Comparison of ENCODE assay signal across 11 mouse cellular contexts in genomic region chr6:115985622-115986021, GRCm38 (mm10). TPM values are rescaled to one million over a fixed set of nuclear protein-coding genes. Genes with fewer than 3 reads are reported as not detected.
DNase-seq lines count a peak whose midpoint lies in the region; ATAC-seq lines count a peak whose summit lies in the region.
"Had no signal": no experiment of that assay in that cellular context is flagged by ENCODE, and none has a peak within 500 bp of the region (broad histone marks: within the 10 kb centered on the region; RNA-seq: fewer than 3 reads in every experiment).

No protein-coding gene starts in this region.

- H3K9ac ChIP-seq in heart, embryonic 13.5 days = peak overlapping the region; percentile 86
- no peak overlapping the region for H3K9ac ChIP-seq in lung, embryonic 15.5 days
- H3K9ac ChIP-seq in embryonic facial prominence, embryonic 13.5 days = 0 out of 2 replicates have a peak overlapping the region, but pooled peaks have one; percentile 49
- no peak overlapping the region for H3K9ac ChIP-seq in stomach, embryonic 15.5 days
- no peak overlapping the region for H3K9ac ChIP-seq in hindbrain, embryonic 11.5 days (ENCODE audit: low read depth, low read length)
- H3K9ac ChIP-seq: limb, embryonic 12.5 days had no signal

- 0 out of 2 replicates have a peak, but pooled peaks cover 1% of the 10 kb centered on the region for H3K36me3 ChIP-seq in heart, embryonic 13.5 days
- no peaks in the 10 kb centered on the region for H3K36me3 ChIP-seq in lung, embryonic 15.5 days
- no peaks in the 10 kb centered on the region for H3K36me3 ChIP-seq in embryonic facial prominence, embryonic 13.5 days
- 0 out of 2 replicates have a peak, but pooled peaks cover 3% of the 10 kb centered on the region for H3K36me3 ChIP-seq in stomach, embryonic 15.5 days
- H3K36me3 ChIP-seq in hindbrain, embryonic 11.5 days (ENCODE audit: control insufficient read depth, insufficient read depth, low read length) = no peaks in the 10 kb centered on the region
- H3K36me3 ChIP-seq: limb, embryonic 12.5 days had no signal

- H3K27me3 ChIP-seq in heart, embryonic 13.5 days (replicated peaks) = peaks cover 4% of the 10 kb centered on the region; the same call in 1 of the 2 replicates
- H3K27me3 ChIP-seq in lung, embryonic 15.5 days = no peaks in the 10 kb centered on the region
- H3K27me3 ChIP-seq in embryonic facial prominence, embryonic 13.5 days = peaks cover 2% of the 10 kb centered on the region; the same call in 1 of the 2 replicates
- no peaks in the 10 kb centered on the region for H3K27me3 ChIP-seq in stomach, embryonic 15.5 days (replicated peaks)
- H3K27me3 ChIP-seq in hindbrain, embryonic 11.5 days (ENCODE audit: control insufficient read depth, insufficient read depth, low read length) = no peaks in the 10 kb centered on the region

- 0 out of 2 replicates have a peak overlapping the region, but pooled peaks have one; percentile 2 for H3K27ac ChIP-seq in heart, embryonic 13.5 days (replicated peaks)
- peak overlapping the region; percentile 94 for H3K27ac ChIP-seq in lung, embryonic 15.5 days
- peak overlapping the region; percentile 62 for H3K27ac ChIP-seq in embryonic facial prominence, embryonic 13.5 days
- H3K27ac ChIP-seq in stomach, embryonic 15.5 days = peak overlapping the region; percentile 48; the same call in 1 of the 2 replicates
- H3K27ac ChIP-seq in hindbrain, embryonic 11.5 days (ENCODE audit: low read depth, low read length) = no peak overlapping the region

- H3K4me2 ChIP-seq in heart, embryonic 13.5 days = peak overlapping the region; percentile 76
- peak overlapping the region; percentile 41 for H3K4me2 ChIP-seq in lung, embryonic 15.5 days
- H3K4me2 ChIP-seq in embryonic facial prominence, embryonic 13.5 days = peak overlapping the region; percentile 41
- peak overlapping the region; percentile 21 for H3K4me2 ChIP-seq in stomach, embryonic 15.5 days
- no peak overlapping the region for H3K4me2 ChIP-seq in hindbrain, embryonic 11.5 days (replicated peaks; ENCODE audit: low read depth, low read length)

- H3K4me1 ChIP-seq in heart, embryonic 13.5 days = peaks cover 80% of the 10 kb centered on the region
- peaks cover 83% of the 10 kb centered on the region for H3K4me1 ChIP-seq in lung, embryonic 15.5 days
- peaks cover 54% of the 10 kb centered on the region for H3K4me1 ChIP-seq in embryonic facial prominence, embryonic 13.5 days
- H3K4me1 ChIP-seq in stomach, embryonic 15.5 days = peaks cover 57% of the 10 kb centered on the region
- H3K4me1 ChIP-seq in hindbrain, embryonic 11.5 days (replicated peaks; ENCODE audit: control insufficient read depth, insufficient read depth, low read length) = peaks cover 5% of the 10 kb centered on the region; the same call in 1 of the 2 replicates

- ATAC-seq in heart, embryonic 13.5 days (ENCODE audit: extremely low read depth, insufficient number of reproducible peaks, low FRiP score, low TSS enrichment) = no peak
- ATAC-seq in lung, embryonic 15.5 days (ENCODE audit: borderline replicate concordance, extremely low read depth, low FRiP score, low TSS enrichment) = no peak
- no peak for ATAC-seq in embryonic facial prominence, embryonic 13.5 days (ENCODE audit: insufficient number of reproducible peaks, insufficient read depth, low FRiP score, low TSS enrichment, low read depth)
- ATAC-seq in stomach, embryonic 15.5 days (ENCODE audit: insufficient read depth, low FRiP score, low read depth) = no peak
- ATAC-seq in hindbrain, embryonic 11.5 days (ENCODE audit: low FRiP score) = no peak
- ATAC-seq: midbrain, embryonic 16.5 days had no signal

- no peak for DNase-seq in heart, adult 11 months
- DNase-seq in lung, postnatal 14 days = no peak
- DNase-seq in hindbrain, embryonic 11.5 days (ENCODE audit: low spot score) = no peak
- DNase-seq: gastrocnemius, postnatal 10 days; lung, postnatal 4 days had no signal

- 45% methylated on average over 9 of the region's 9 CpGs for WGBS in heart, embryonic 13.5 days
- 25% methylated on average over 9 of the region's 9 CpGs for WGBS in lung, embryonic 15.5 days
- 56% methylated on average over 9 of the region's 9 CpGs for WGBS in embryonic facial prominence, embryonic 13.5 days
- WGBS in stomach, embryonic 15.5 days = 42% methylated on average over 9 of the region's 9 CpGs
- WGBS in hindbrain, embryonic 11.5 days = 57% methylated on average over 9 of the region's 9 CpGs

- no peaks in the 10 kb centered on the region for H3K9me3 ChIP-seq in heart, embryonic 13.5 days
- H3K9me3 ChIP-seq in lung, embryonic 15.5 days = no peaks in the 10 kb centered on the region
- H3K9me3 ChIP-seq in embryonic facial prominence, embryonic 13.5 days = no peaks in the 10 kb centered on the region
- H3K9me3 ChIP-seq in stomach, embryonic 15.5 days = no peaks in the 10 kb centered on the region
- no peaks in the 10 kb centered on the region for H3K9me3 ChIP-seq in hindbrain, embryonic 11.5 days (ENCODE audit: control insufficient read depth, low read length)
- H3K9me3 ChIP-seq: limb, embryonic 12.5 days had no signal

- peak overlapping the region; percentile 67 for H3K4me3 ChIP-seq in heart, embryonic 13.5 days
- no peak overlapping the region; the same call in 1 of the 2 replicates for H3K4me3 ChIP-seq in lung, embryonic 15.5 days
- H3K4me3 ChIP-seq in embryonic facial prominence, embryonic 13.5 days = no peak overlapping the region
- H3K4me3 ChIP-seq in stomach, embryonic 15.5 days (replicated peaks) = no peak overlapping the region
- no peak overlapping the region for H3K4me3 ChIP-seq in hindbrain, embryonic 11.5 days (ENCODE audit: low read depth, low read length)
- H3K4me3 ChIP-seq: limb, embryonic 12.5 days had no signal

RNA-seq across cellular contexts. Expression of gene Plxnd1, which starts 9.2 kb away (rescaled TPM):
- 39.6 and 43.5 TPM in 2 replicates for polyA plus RNA-seq in heart, embryonic 13.5 days (2015; fragmentation: Nextera tagmentation; extraction: Ambion mirVana)
- 49.2 and 53.5 TPM in 2 replicates for polyA plus RNA-seq in lung, embryonic 15.5 days (2015; fragmentation: Nextera tagmentation; extraction: Ambion mirVana)
- 25.2 and 40.3 TPM in 2 replicates for polyA plus RNA-seq in embryonic facial prominence, embryonic 13.5 days (2015; fragmentation: Nextera tagmentation; extraction: Ambion mirVana)
- 31.3 and 37.7 TPM in 2 replicates for polyA plus RNA-seq in stomach, embryonic 15.5 days (2015; fragmentation: Nextera tagmentation; extraction: Ambion mirVana)
- 17.5 and 18.8 TPM in 2 replicates for polyA plus RNA-seq in hindbrain, embryonic 11.5 days (2014; fragmentation: Nextera tagmentation; extraction: Ambion mirVana)

RNA-seq across cellular contexts. Expression of gene H1foo, which starts 40.9 kb away (rescaled TPM):
- not detected in 2 replicates for polyA plus RNA-seq in heart, embryonic 13.5 days (2015; fragmentation: Nextera tagmentation; extraction: Ambion mirVana)
- polyA plus RNA-seq in lung, embryonic 15.5 days (2015; fragmentation: Nextera tagmentation; extraction: Ambion mirVana) = not detected in 2 replicates
- polyA plus RNA-seq in embryonic facial prominence, embryonic 13.5 days (2015; fragmentation: Nextera tagmentation; extraction: Ambion mirVana) = not detected in 2 replicates
- not detected in 2 replicates for polyA plus RNA-seq in stomach, embryonic 15.5 days (2015; fragmentation: Nextera tagmentation; extraction: Ambion mirVana)
- not detected in 2 replicates for polyA plus RNA-seq in hindbrain, embryonic 11.5 days (2014; fragmentation: Nextera tagmentation; extraction: Ambion mirVana)
- polyA plus RNA-seq: limb, embryonic 12.5 days; midbrain, embryonic 16.5 days had no signal

RNA-seq across cellular contexts. Expression of gene Rho, which starts 54.1 kb away (rescaled TPM):
- polyA plus RNA-seq in heart, embryonic 13.5 days (2015; fragmentation: Nextera tagmentation; extraction: Ambion mirVana) = 0.08 TPM in 1 of 2 replicates, not detected in the other
- 0.20 and 0.35 TPM in 2 replicates for polyA plus RNA-seq in lung, embryonic 15.5 days (2015; fragmentation: Nextera tagmentation; extraction: Ambion mirVana)
- polyA plus RNA-seq in embryonic facial prominence, embryonic 13.5 days (2015; fragmentation: Nextera tagmentation; extraction: Ambion mirVana) = 0.14 and 0.43 TPM in 2 replicates
- 0.15 and 0.31 TPM in 2 replicates for polyA plus RNA-seq in stomach, embryonic 15.5 days (2015; fragmentation: Nextera tagmentation; extraction: Ambion mirVana)
- 0.22 and 0.39 TPM in 2 replicates for polyA plus RNA-seq in hindbrain, embryonic 11.5 days (2014; fragmentation: Nextera tagmentation; extraction: Ambion mirVana)

Comparison
In these comparisons a context has a peak if more than half of its experiments do, and no peak if none do; other contexts are left out.
1. H3K9ac ChIP-seq: peak in heart, embryonic 13.5 days (single experiment) and embryonic facial prominence, embryonic 13.5 days (single experiment); none in lung, embryonic 15.5 days (single experiment), stomach, embryonic 15.5 days (single experiment) and hindbrain, embryonic 11.5 days (single experiment).